Mouse (Mus musculus): Measurements from ENCODE around the gene Lgals1. TPM values are rescaled to one million over a fixed set of nuclear protein-coding genes. Genes with fewer than 3 reads are reported as not detected.

Lgals1 gene
- polyA plus RNA-seq, 1 experiment from 2014 or later = 218 TPM

DNA sequence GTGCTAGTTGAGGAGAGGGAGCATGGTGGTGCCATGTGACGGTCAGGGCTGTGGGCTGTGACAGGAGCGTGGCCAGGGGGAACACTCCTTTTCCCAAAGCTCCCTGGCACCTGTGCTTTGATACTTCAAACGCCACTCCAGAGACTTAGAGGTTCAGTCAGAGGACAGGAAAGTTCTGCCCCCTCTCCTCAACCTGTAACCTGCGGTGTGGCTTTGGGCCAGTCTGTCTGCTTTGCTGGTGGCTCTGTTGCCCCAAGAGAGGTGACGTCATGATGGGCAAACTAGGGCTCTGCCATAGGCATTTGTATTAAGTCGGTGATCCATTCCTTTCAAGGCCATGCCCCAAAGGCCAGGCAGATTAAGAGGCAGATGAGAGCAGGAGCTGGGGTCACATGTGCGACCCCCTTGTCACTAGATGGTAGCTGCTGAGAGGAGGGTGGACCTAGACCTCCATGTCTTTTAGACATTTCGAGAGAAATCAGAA is 51.2 kb downstream of the Lgals1 start:
- no peak overlapping the region for H3K27ac ChIP-seq (replicated peaks)
- no peak overlapping the region for H3K9ac ChIP-seq (replicated peaks)
- H3K36me3 ChIP-seq = peaks cover 3% of the 10 kb centered on the region; the same call in 1 of the 2 replicates
- peaks cover 17% of the 10 kb centered on the region for H3K4me1 ChIP-seq
- no peaks in the 10 kb centered on the region for H3K27me3 ChIP-seq (replicated peaks)
- H3K4me2 ChIP-seq = no peak overlapping the region
- ATAC-seq (ENCODE audit: low FRiP score) = no peak
- no peak overlapping the region for H3K4me3 ChIP-seq (replicated peaks)
- 96% methylated on average over 8 of the region's 8 CpGs for WGBS
- no peaks in the 10 kb centered on the region for H3K9me3 ChIP-seq (replicated peaks)

DNA sequence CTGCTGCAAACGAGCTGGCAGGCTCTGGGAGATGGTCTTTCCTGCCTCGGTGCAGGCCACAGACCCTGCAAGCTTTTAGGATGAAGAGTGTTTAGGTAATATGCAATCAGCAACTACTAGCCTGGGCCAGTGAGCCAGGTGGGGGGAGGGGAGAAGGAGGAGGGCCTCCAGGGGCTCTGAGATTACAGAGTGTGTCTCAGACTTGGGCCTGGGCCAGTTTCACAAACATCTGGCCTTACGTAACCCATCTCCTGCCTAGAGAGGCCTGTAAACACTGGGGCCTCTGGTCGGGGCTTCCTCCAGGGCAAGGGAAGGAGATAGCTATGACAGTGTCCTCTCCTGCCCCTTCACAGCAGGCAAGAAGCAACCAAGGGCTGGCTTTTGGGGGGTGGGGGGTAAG is 52.4 kb downstream of the Lgals1 start:
- H3K4me3 ChIP-seq (replicated peaks) = no peak overlapping the region
- H3K27me3 ChIP-seq (replicated peaks) = no peaks in the 10 kb centered on the region
- no peak overlapping the region for H3K4me2 ChIP-seq
- H3K4me1 ChIP-seq = peaks cover 29% of the 10 kb centered on the region
- no peak for ATAC-seq (ENCODE audit: low FRiP score)
- H3K36me3 ChIP-seq = peaks cover 3% of the 10 kb centered on the region; the same call in 1 of the 2 replicates
- WGBS = 24% methylated on average over 4 of the region's 4 CpGs
- H3K27ac ChIP-seq (replicated peaks) = 0 out of 2 replicates have a peak overlapping the region, but pooled peaks have one; percentile 18
- H3K9me3 ChIP-seq (replicated peaks) = no peaks in the 10 kb centered on the region
- no peak overlapping the region for H3K9ac ChIP-seq (replicated peaks)

Small RNA genes lying within 50 kb of the gene (microRNA-seq; reads per million reads assigned to microRNA genes)
- gene Mir6955 = not detected

Other genes starting within 250 kb of the Lgals1 start
- gene Elfn2, start 208.0 kb upstream of the Lgals1 start, polyA plus RNA-seq (2015; fragmentation: Nextera tagmentation; extraction: Ambion mirVana) = 9.8 and 10.6 TPM in 2 replicates
- 14.5 and 22.6 TPM in 2 replicates for gene Mfng, start 153.2 kb upstream of the Lgals1 start, polyA plus RNA-seq (2015; fragmentation: Nextera tagmentation; extraction: Ambion mirVana)
- 1.9 and 3.7 TPM in 2 replicates for gene Card10, start 123.7 kb upstream of the Lgals1 start, polyA plus RNA-seq (2015; fragmentation: Nextera tagmentation; extraction: Ambion mirVana)
- gene Cdc42ep1, start 84.1 kb upstream of the Lgals1 start, polyA plus RNA-seq (2015; fragmentation: Nextera tagmentation; extraction: Ambion mirVana) = 12.0 and 16.2 TPM in 2 replicates
- 26.1 TPM in 1 of 2 replicates, not detected in the other for gene Lgals2, start 71.2 kb upstream of the Lgals1 start, polyA plus RNA-seq (2015; fragmentation: Nextera tagmentation; extraction: Ambion mirVana)
- 42.6 and 44.1 TPM in 2 replicates for gene Gga1, start 49.5 kb upstream of the Lgals1 start, polyA plus RNA-seq (2015; fragmentation: Nextera tagmentation; extraction: Ambion mirVana)
- not detected in 2 replicates for gene Gm49510, start 27.1 kb upstream of the Lgals1 start, polyA plus RNA-seq (2015; fragmentation: Nextera tagmentation; extraction: Ambion mirVana)
- gene Sh3bp1, start 27.0 kb upstream of the Lgals1 start, polyA plus RNA-seq (2015; fragmentation: Nextera tagmentation; extraction: Ambion mirVana) = 3.7 and 16.9 TPM in 2 replicates
- gene Pdxp, start 12.8 kb upstream of the Lgals1 start, polyA plus RNA-seq (2015; fragmentation: Nextera tagmentation; extraction: Ambion mirVana) = 64.2 and 76.9 TPM in 2 replicates
- 63.0 and 63.2 TPM in 2 replicates for gene Nol12, start 8.2 kb downstream of the Lgals1 start, polyA plus RNA-seq (2015; fragmentation: Nextera tagmentation; extraction: Ambion mirVana)
- 30.6 and 39.7 TPM in 2 replicates for gene Triobp, start 21.0 kb downstream of the Lgals1 start, polyA plus RNA-seq (2015; fragmentation: Nextera tagmentation; extraction: Ambion mirVana)
- gene H1f0, start 101.7 kb downstream of the Lgals1 start, polyA plus RNA-seq (2015; fragmentation: Nextera tagmentation; extraction: Ambion mirVana) = 169 and 222 TPM in 2 replicates
- gene Galr3, start 115.2 kb downstream of the Lgals1 start, polyA plus RNA-seq (2015; fragmentation: Nextera tagmentation; extraction: Ambion mirVana) = 0.14 and 0.17 TPM in 2 replicates
- gene Ankrd54, start 136.2 kb downstream of the Lgals1 start, polyA plus RNA-seq (2015; fragmentation: Nextera tagmentation; extraction: Ambion mirVana) = 52.4 and 52.8 TPM in 2 replicates
- gene Eif3l, start 148.5 kb downstream of the Lgals1 start, polyA plus RNA-seq (2015; fragmentation: Nextera tagmentation; extraction: Ambion mirVana) = 164 and 193 TPM in 2 replicates
- gene Micall1, start 182.2 kb downstream of the Lgals1 start, polyA plus RNA-seq (2015; fragmentation: Nextera tagmentation; extraction: Ambion mirVana) = 11.6 and 12.2 TPM in 2 replicates
- gene Polr2f, start 214.3 kb downstream of the Lgals1 start, polyA plus RNA-seq (2015; fragmentation: Nextera tagmentation; extraction: Ambion mirVana) = 248 and 249 TPM in 2 replicates
- 11.3 and 12.6 TPM in 2 replicates for gene 1700088E04Rik, start 214.5 kb downstream of the Lgals1 start, polyA plus RNA-seq (2015; fragmentation: Nextera tagmentation; extraction: Ambion mirVana)
- gene Sox10, start 238.5 kb downstream of the Lgals1 start, polyA plus RNA-seq (2015; fragmentation: Nextera tagmentation; extraction: Ambion mirVana) = 11.6 and 13.4 TPM in 2 replicates